Mouse (Mus musculus) CH12.LX (cell line): ENCODE measurements at regions not wholly inside any gene's neighbourhood (a gene's known extent, or its start where the extent isn't known, plus 50 kb on each side); places are given as distances from the start of the nearest gene placed in this dataset.

Source experiments
- DNase-seq: peaks from one replicate; pipeline ENCODE4 v3.0.0-alpha.2; 2013; ENCODE audit errors: extremely low read depth
- H3K27ac ChIP-seq: 2 replicates; pipeline ENCODE4 v1.5.1; 2012; ENCODE audit warnings: low read depth, mild to moderate bottlenecking, control low read depth, moderate library complexity; ENCODE audit not compliant: insufficient read depth
- H3K27me3 ChIP-seq: replicated peaks from 2 replicates; pipeline ENCODE3; 2012; ENCODE audit warnings: inconsistent platforms
- H3K36me3 ChIP-seq, 2 experiments: replicated peaks in 1 of 2; 2 replicates each; pipeline versions ENCODE3 to v1.6.1; 2012; ENCODE audit warnings: inconsistent platforms in 1 of 2, low read length in 1 of 2, mild to moderate bottlenecking in 1 of 2, mixed read lengths in 1 of 2, moderate library complexity in 1 of 2; ENCODE audit not compliant: control insufficient read depth in 1 of 2, insufficient read depth in 1 of 2
- H3K4me1 ChIP-seq, 2 experiments: 2 replicates each; pipeline ENCODE4 v1.6.1; 2012; ENCODE audit warnings: inconsistent platforms in 1 of 2, moderate library complexity in 1 of 2; ENCODE audit not compliant: insufficient read depth in 2 of 2, control insufficient read depth in 1 of 2
- H3K4me2 ChIP-seq: 2 replicates; pipeline ENCODE4 v1.6.1; 2012; ENCODE audit warnings: low read depth, mild to moderate bottlenecking, control low read depth; ENCODE audit not compliant: poor library complexity, insufficient read depth, severe bottlenecking
- H3K4me3 ChIP-seq, 3 experiments: fragments of 150-350 bp in 1 of 3; sonication (generic) in 1 of 3; replicated peaks in 1 of 3; 2 replicates each; pipeline versions ENCODE3 to v1.5.1; 2011 to 2012; ENCODE audit warnings: low read depth in 2 of 3, low read length in 2 of 3, mild to moderate bottlenecking in 2 of 3, moderate library complexity in 2 of 3, control low read depth in 1 of 3, improper control_type of control experiment in 1 of 3, inconsistent platforms in 1 of 3, mixed read lengths in 1 of 3; ENCODE audit not compliant: poor library complexity in 1 of 3
- H3K79me2 ChIP-seq: replicated peaks from 2 replicates; pipeline ENCODE4 v1.6.1; 2012; ENCODE audit warnings: mild to moderate bottlenecking, moderate library complexity; ENCODE audit not compliant: control insufficient read depth, poor library complexity, insufficient read depth, severe bottlenecking; ENCODE audit errors: extremely low read depth
- H3K9ac ChIP-seq: 2 replicates; pipeline ENCODE4 v1.6.1; 2012; ENCODE audit warnings: low read depth, mild to moderate bottlenecking, control low read depth, moderate library complexity; ENCODE audit not compliant: insufficient read depth
- H3K9me3 ChIP-seq: replicated peaks from 2 replicates; pipeline ENCODE3; 2012; ENCODE audit warnings: low read length, inconsistent platforms, mixed read lengths
- BHLHE40 ChIP-seq: IDR thresholded peaks from 2 replicates; pipeline ENCODE4 v1.6.1; 2011; ENCODE audit warnings: mild to moderate bottlenecking, low read depth, low read length, improper control_type of control experiment
- CHD1 ChIP-seq: IDR thresholded peaks from 2 replicates; pipeline ENCODE4 v1.6.1; 2012; ENCODE audit warnings: low read depth, low read length, improper control_type of control experiment, inconsistent platforms
- CHD2 ChIP-seq: IDR thresholded peaks from 2 replicates; pipeline ENCODE4 v1.6.1; 2011; ENCODE audit warnings: low read length, improper control_type of control experiment
- CTCF ChIP-seq, 2 experiments: IDR thresholded peaks in 1 of 2; conservative IDR thresholded peaks in 1 of 2; 2 replicates each; pipeline ENCODE4 v1.5.1; 2011 to 2012; ENCODE audit warnings: low read depth in 2 of 2, low read length in 2 of 2, improper control_type of control experiment in 1 of 2, inconsistent platforms in 1 of 2, mild to moderate bottlenecking in 1 of 2, moderate library complexity in 1 of 2
- ELF1 ChIP-seq: IDR thresholded peaks from 2 replicates; pipeline ENCODE4 v1.6.1; 2014; ENCODE audit warnings: low read depth, mild to moderate bottlenecking, inconsistent platforms, low read length, improper control_type of control experiment
- ETS1 ChIP-seq: conservative IDR thresholded peaks from 2 replicates; pipeline ENCODE4 v1.6.1; 2012; ENCODE audit warnings: low read depth, mild to moderate bottlenecking, inconsistent platforms, low read length, improper control_type of control experiment, moderate library complexity
- GABPA ChIP-seq: IDR thresholded peaks from 2 replicates; pipeline ENCODE4 v1.6.1; 2012; ENCODE audit warnings: low read depth, low read length, improper control_type of control experiment, inconsistent platforms; ENCODE audit not compliant: insufficient replicate concordance
- JUN ChIP-seq: IDR thresholded peaks from 2 replicates; pipeline ENCODE4 v1.6.1; 2011; ENCODE audit warnings: low read depth, mild to moderate bottlenecking, low read length, improper control_type of control experiment, moderate library complexity; ENCODE audit not compliant: insufficient read depth
- MAX ChIP-seq: IDR thresholded peaks from 2 replicates; pipeline ENCODE4 v1.6.1; 2011; ENCODE audit warnings: low read length, improper control_type of control experiment
- MXI1 ChIP-seq: IDR thresholded peaks from 2 replicates; pipeline ENCODE4 v1.6.1; 2011; ENCODE audit warnings: mild to moderate bottlenecking, low read depth, low read length, improper control_type of control experiment
- MYC ChIP-seq: IDR thresholded peaks from 2 replicates; pipeline ENCODE4 v1.6.1; 2011; ENCODE audit warnings: low read depth, mild to moderate bottlenecking, improper control_type of control experiment, low read length
- NRF1 ChIP-seq: IDR thresholded peaks from 2 replicates; pipeline ENCODE4 v1.6.1; 2014; ENCODE audit warnings: low read depth, mild to moderate bottlenecking, inconsistent platforms, low read length, improper control_type of control experiment, moderate library complexity
- PAX5 ChIP-seq: IDR thresholded peaks from 2 replicates; pipeline ENCODE4 v1.6.1; 2012; ENCODE audit warnings: low read length, inconsistent platforms, mixed read lengths
- POLR2AphosphoS2 ChIP-seq: IDR thresholded peaks from 2 replicates; pipeline ENCODE4 v1.6.1; 2011; ENCODE audit warnings: low read depth, low read length, improper control_type of control experiment
- SIN3A ChIP-seq: IDR thresholded peaks from 2 replicates; pipeline ENCODE4 v1.6.1; 2012; ENCODE audit warnings: low read length, improper control_type of control experiment, inconsistent platforms
- SMC3 ChIP-seq: IDR thresholded peaks from 2 replicates; pipeline ENCODE4 v1.6.1; 2011; ENCODE audit warnings: low read depth, low read length, improper control_type of control experiment
- TBP ChIP-seq: conservative IDR thresholded peaks from 2 replicates; pipeline ENCODE4 v1.6.1; 2011; ENCODE audit warnings: low read depth, low read length, improper control_type of control experiment
- TCF12 ChIP-seq: IDR thresholded peaks from 2 replicates; pipeline ENCODE4 v1.6.1; 2014; ENCODE audit warnings: low read depth, mild to moderate bottlenecking, inconsistent platforms, low read length, improper control_type of control experiment
- USF2 ChIP-seq: conservative IDR thresholded peaks from 2 replicates; pipeline ENCODE4 v1.6.1; 2011; ENCODE audit warnings: low read depth, low read length, improper control_type of control experiment
- ZMIZ1 ChIP-seq: IDR thresholded peaks from 2 replicates; pipeline ENCODE4 v1.6.1; 2012; ENCODE audit warnings: low read depth, mild to moderate bottlenecking, inconsistent platforms, low read length, improper control_type of control experiment
- dilution Hi-C: fragments of 300-500 bp; cut with MboI; formaldehyde crosslinking; loops from 2 replicates; pipeline ENCODE4 v1.14.3; 2020; ENCODE audit warnings: low sequenced_read_pairs; ENCODE audit not compliant: extremely low pct_unique_long_range_greater_than_20kb, extremely low pct_ligation_motif_present
- in situ Hi-C: fragments of 300-500 bp; cut with MboI; formaldehyde crosslinking; loops from 3 replicates; pipeline ENCODE4 v1.14.3; 2019; ENCODE audit warnings: low sequenced_read_pairs, low pct_ligation_motif_present, low pct_unique_long_range_greater_than_20kb, mixed read lengths

DNA sequence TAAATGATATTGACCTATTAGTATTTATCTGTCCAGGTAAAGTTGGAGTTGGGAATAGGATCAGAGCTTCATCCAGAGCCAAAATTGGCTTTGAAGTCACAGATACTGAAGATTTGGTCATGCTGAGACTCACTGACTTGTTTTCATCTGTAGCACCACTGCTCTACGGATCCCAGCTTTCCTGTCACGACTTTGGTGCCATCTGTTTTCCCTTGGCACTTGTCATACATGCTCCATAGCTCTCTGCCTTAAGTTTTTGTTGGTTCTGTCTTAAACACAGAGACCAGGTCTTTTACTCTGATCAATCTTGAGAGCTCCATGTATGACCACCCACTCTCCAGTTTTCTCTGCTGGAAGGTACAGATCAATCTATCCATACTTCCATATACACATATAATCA is 884.9 kb upstream of the Gm7489 start:
- Histone ChIP-seq H3K79me2 (no peaks in the 10 kb centered on the region), H3K4me1 (no peaks in the 10 kb centered on the region), H3K9me3 (no peaks in the 10 kb centered on the region), H3K4me2 (no peak overlapping the region), H3K4me3 (no peak overlapping the region), H3K36me3 (no peaks in the 10 kb centered on the region), H3K27me3 (no peaks in the 10 kb centered on the region), H3K9ac (no peak overlapping the region), H3K27ac (no peak overlapping the region)
- no peak for TF ChIP-seq ZMIZ1
- TF ChIP-seq USF2, result no peak
- no peak for TF ChIP-seq NRF1
- TF ChIP-seq SMC3, result no peak
- TF ChIP-seq CTCF (conservative IDR thresholded peaks at IDR 0.05 in 1 of 2, IDR thresholded peaks at IDR 0.05 in 1 of 2; ENCODE audit: low read depth in 2 of 2, low read length in 2 of 2), result no peak
- TF ChIP-seq PAX5, result no peak
- TF ChIP-seq SIN3A, result no peak
- TF ChIP-seq MAX, result no peak
- no peak for TF ChIP-seq POLR2AphosphoS2
- TF ChIP-seq CHD2, result no peak
- TF ChIP-seq TCF12, result no peak
- dilution Hi-C loops, result no loop called here
- DNase-seq, result no peak
- in situ Hi-C loops, result no loop called here

DNA sequence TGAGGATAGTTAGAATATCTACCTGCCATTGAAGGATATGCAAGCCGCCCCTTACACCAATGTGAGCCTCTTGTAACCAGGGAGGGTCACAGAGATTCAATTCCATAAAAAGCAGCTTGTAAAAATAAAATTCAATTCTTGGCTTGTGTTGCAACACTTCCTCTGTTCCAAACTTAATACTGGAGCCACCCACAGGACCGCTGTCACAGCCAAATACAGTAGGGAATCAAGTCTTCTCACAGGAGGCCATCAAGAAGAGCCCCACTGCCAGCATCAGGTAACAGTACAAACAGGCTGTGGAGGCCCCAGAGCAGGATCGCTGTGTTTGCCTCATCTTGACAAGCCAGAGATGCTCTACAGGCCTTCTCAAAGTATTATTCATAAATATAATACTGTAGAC is 883.3 kb upstream of the Gm7489 start:
- in situ Hi-C loops, result no loop called here
- Histone ChIP-seq H3K27me3 (no peaks in the 10 kb centered on the region), H3K4me1 (no peaks in the 10 kb centered on the region), H3K36me3 (no peaks in the 10 kb centered on the region), H3K4me3 (no peak overlapping the region), H3K79me2 (no peaks in the 10 kb centered on the region), H3K9me3 (no peaks in the 10 kb centered on the region), H3K9ac (no peak overlapping the region), H3K4me2 (no peak overlapping the region), H3K27ac (no peak overlapping the region)
- dilution Hi-C loops, result no loop called here
- DNase-seq, result no peak
- TF ChIP-seq TBP (no peak), BHLHE40 (no peak), GABPA (no peak), SMC3 (no peak), MXI1 (no peak), CTCF (conservative IDR thresholded peaks at IDR 0.05 in 1 of 2, IDR thresholded peaks at IDR 0.05 in 1 of 2; ENCODE audit: low read depth in 2 of 2, low read length in 2 of 2) (no peak)

DNA sequence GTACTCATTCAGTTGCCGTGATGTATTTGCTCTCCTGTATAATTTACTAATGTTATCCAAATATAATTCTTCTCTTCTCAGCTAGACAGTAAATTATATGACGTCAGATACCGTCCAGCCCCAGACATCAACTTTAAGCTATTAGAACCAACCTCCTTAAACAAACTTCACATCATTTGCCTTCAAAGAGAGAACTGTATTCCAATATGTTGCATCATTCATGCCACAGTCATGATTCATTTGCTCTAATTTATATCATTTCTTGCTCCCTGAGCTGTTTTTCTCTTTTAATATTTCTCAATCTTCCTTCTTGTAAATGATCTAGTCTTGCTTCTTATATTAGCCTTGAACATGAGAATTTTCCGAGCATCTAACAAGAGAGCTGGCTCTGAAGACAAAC is 882.7 kb upstream of the Gm7489 start:
- dilution Hi-C loops, result no loop called here
- no peaks in the 10 kb centered on the region for H3K27me3 ChIP-seq

More for the DNA sequence above, 882.7 kb upstream of the Gm7489 start:
- H3K79me2 ChIP-seq, result no peaks in the 10 kb centered on the region
- no peaks in the 10 kb centered on the region for H3K9me3 ChIP-seq
- in situ Hi-C loops, result no loop called here
- H3K4me3 ChIP-seq, result no peak overlapping the region
- no peak overlapping the region for H3K27ac ChIP-seq
- no peaks in the 10 kb centered on the region for H3K36me3 ChIP-seq
- no peak overlapping the region for H3K9ac ChIP-seq
- no peak overlapping the region for H3K4me2 ChIP-seq
- H3K4me1 ChIP-seq, result no peaks in the 10 kb centered on the region
- DNase-seq, result no peak
- TF ChIP-seq SIN3A (no peak), MXI1 (no peak), JUN (no peak), CHD1 (no peak), USF2 (no peak), ETS1 (no peak), ELF1 (no peak), MYC (no peak), TCF12 (no peak)
- TF ChIP-seq, all 38 proteins: peak for 0
